Mouse (Mus musculus) MEL (cell line): ENCODE results near the gene Ppil6.

ENCODE experiments used
- CHD2 ChIP-seq: IDR thresholded peaks from 2 replicates; pipeline ENCODE4 v1.6.1; 2011; ENCODE audit warnings: low read length, improper control_type of control experiment
- CTCF ChIP-seq, 3 experiments: IDR thresholded peaks in 2 of 3; conservative IDR thresholded peaks in 1 of 3; 2 replicates each; pipeline ENCODE4 v1.5.1; 2011 to 2012; ENCODE audit warnings: low read length in 3 of 3, low read depth in 2 of 3, mild to moderate bottlenecking in 2 of 3, improper control_type of control experiment in 1 of 3, inconsistent platforms in 1 of 3, mixed read lengths in 1 of 3, moderate library complexity in 1 of 3; ENCODE audit not compliant: control insufficient read depth in 1 of 3, insufficient read depth in 1 of 3, poor library complexity in 1 of 3, severe bottlenecking in 1 of 3
- MAX ChIP-seq: IDR thresholded peaks from 2 replicates; pipeline ENCODE4 v1.6.1; 2011; ENCODE audit warnings: low read length, improper control_type of control experiment
- MEF2A ChIP-seq: IDR thresholded peaks from 2 replicates; pipeline ENCODE4 v1.6.1; 2014; ENCODE audit warnings: low read depth, mild to moderate bottlenecking, inconsistent platforms, low read length, improper control_type of control experiment; ENCODE audit not compliant: poor library complexity, insufficient replicate concordance, severe bottlenecking; ENCODE audit errors: extremely low read depth
- POLR2A ChIP-seq, 2 experiments: IDR thresholded peaks; 2 replicates each; pipeline ENCODE4 v1.6.1; 2011 to 2012; ENCODE audit warnings: low read length in 2 of 2, mild to moderate bottlenecking in 2 of 2, control low read depth in 1 of 2, improper control_type of control experiment in 1 of 2, low read depth in 1 of 2, moderate library complexity in 1 of 2; ENCODE audit not compliant: control insufficient read depth in 1 of 2, insufficient read depth in 1 of 2, poor library complexity in 1 of 2
- POLR2AphosphoS5 ChIP-seq: IDR thresholded peaks from 2 replicates; pipeline ENCODE4 v1.6.1; 2012; ENCODE audit warnings: low read depth, borderline replicate concordance, mild to moderate bottlenecking, inconsistent platforms, low read length, moderate library complexity, mixed read lengths
- USF1 ChIP-seq: IDR thresholded peaks from 2 replicates; pipeline ENCODE4 v1.6.1; 2014; ENCODE audit warnings: low read depth, mild to moderate bottlenecking, inconsistent platforms, low read length, improper control_type of control experiment, moderate library complexity

DNA sequence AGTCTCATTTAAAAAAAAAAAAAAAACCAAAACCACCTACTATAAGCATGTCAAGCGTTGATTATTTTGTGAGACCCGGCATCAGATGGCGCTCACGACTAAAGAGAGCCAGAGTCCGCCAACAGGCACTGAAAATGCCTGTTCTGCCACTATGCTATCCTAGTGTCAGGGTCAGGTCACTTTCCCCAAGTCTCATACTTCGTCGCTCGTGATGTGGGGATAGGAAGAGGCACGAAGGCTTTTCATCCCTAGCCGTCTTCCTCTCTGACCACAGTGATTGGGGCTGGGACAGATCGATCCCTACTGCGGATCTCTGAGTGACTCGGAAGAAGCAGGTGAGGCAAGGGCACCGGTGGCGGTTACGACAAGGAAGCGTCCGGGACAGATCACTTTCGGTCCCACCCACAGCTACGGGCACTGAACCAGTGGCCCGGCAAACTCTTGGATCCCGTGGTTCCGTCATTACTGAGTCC, 28.3 kb downstream of the Ppil6 start:
- TF ChIP-seq CHD2 (no peak), POLR2AphosphoS5 (no peak), CTCF (IDR thresholded peaks at IDR 0.05 in 2 of 3, conservative IDR thresholded peaks at IDR 0.05 in 1 of 3; ENCODE audit: control insufficient read depth in 1 of 3, insufficient read depth in 1 of 3, low read depth in 2 of 3, low read length in 3 of 3, poor library complexity in 1 of 3, severe bottlenecking in 1 of 3) (peak in 2 of 3 experiments; percentile 49 to 67; a peak in 4 of 6 replicates), MAX (no peak), MEF2A (no peak), USF1 (no peak), POLR2A (IDR thresholded peaks at IDR 0.05; ENCODE audit: control insufficient read depth in 1 of 2, insufficient read depth in 1 of 2, low read depth in 1 of 2, low read length in 2 of 2, poor library complexity in 1 of 2) (no peak)
